Mouse (Mus musculus) megakaryocyte-erythroid progenitor cell, adult 5-6 weeks (primary cell): ENCODE measurements around the gene Zfp82. TPM values are rescaled to one million over a fixed set of nuclear protein-coding genes. Genes with fewer than 3 reads are reported as not detected.

Experiments used
- total RNA-seq, 2 experiments: library from RNA; stranded (forward) in 1 of 2; stranded (reverse) in 1 of 2; fragments of 200-1000, 215-1000 nt in 1 of 2; fragments of >200 nt in 1 of 2; fragmentation: Nextera tagmentation in 1 of 2; gene quantifications; 2 replicates each; pipeline ENCODE4 v1.2.3; 2014 to 2017

Gene Zfp82
- total RNA-seq, 2 experiments from 2014 or later, result 4.5 to 6.8 TPM

Other genes with a start within 250 kb of the Zfp82 start
- 4.6 TPM in 2 replicates for gene Zfp940, start 219.2 kb downstream of the Zfp82 start, total RNA-seq (2014; fragmentation: Nextera tagmentation)
- 8.2 and 10.7 TPM in 2 replicates for gene Zfp940, start 219.2 kb downstream of the Zfp82 start, total RNA-seq (2017)
- gene Zfp420, start 212.9 kb downstream of the Zfp82 start, total RNA-seq (2014; fragmentation: Nextera tagmentation), result 3.2 and 5.3 TPM in 2 replicates
- 2.6 and 3.5 TPM in 2 replicates for gene Zfp420, start 212.9 kb downstream of the Zfp82 start, total RNA-seq (2017)
- 7.2 and 8.0 TPM in 2 replicates for gene Zfp27, start 166.3 kb downstream of the Zfp82 start, total RNA-seq (2014; fragmentation: Nextera tagmentation)
- 8.3 and 11.1 TPM in 2 replicates for gene Zfp27, start 166.3 kb downstream of the Zfp82 start, total RNA-seq (2017)
- gene Zfp383, start 164.7 kb downstream of the Zfp82 start, total RNA-seq (2014; fragmentation: Nextera tagmentation), result 0.12 and 0.74 TPM in 2 replicates
- 1.5 and 2.4 TPM in 2 replicates for gene Zfp383, start 164.7 kb downstream of the Zfp82 start, total RNA-seq (2017)
- 9.1 and 10.6 TPM in 2 replicates for gene Zfp74, start 118.8 kb downstream of the Zfp82 start, total RNA-seq (2014; fragmentation: Nextera tagmentation)
- 8.4 and 9.2 TPM in 2 replicates for gene Zfp74, start 118.8 kb downstream of the Zfp82 start, total RNA-seq (2017)
- gene Zfp568, start 88.9 kb downstream of the Zfp82 start, total RNA-seq (2014; fragmentation: Nextera tagmentation), result 9.0 and 16.5 TPM in 2 replicates
- 25.7 and 26.1 TPM in 2 replicates for gene Zfp568, start 88.9 kb downstream of the Zfp82 start, total RNA-seq (2017)
- gene Zfp14, start 21.5 kb downstream of the Zfp82 start, total RNA-seq (2014; fragmentation: Nextera tagmentation), result 0.74 and 1.3 TPM in 2 replicates
- gene Zfp14, start 21.5 kb downstream of the Zfp82 start, total RNA-seq (2017), result 1.1 and 5.8 TPM in 2 replicates
- gene Gm26920, start 17.5 kb upstream of the Zfp82 start, total RNA-seq (2014; fragmentation: Nextera tagmentation), result 0.79 TPM in 1 of 2 replicates, not detected in the other
- gene Gm26920, start 17.5 kb upstream of the Zfp82 start, total RNA-seq (2017), result not detected in 2 replicates
- gene Zfp566, start 17.6 kb upstream of the Zfp82 start, total RNA-seq (2014; fragmentation: Nextera tagmentation), result 7.1 and 16.8 TPM in 2 replicates
- gene Zfp566, start 17.6 kb upstream of the Zfp82 start, total RNA-seq (2017), result 5.0 TPM in 2 replicates
- 10.5 and 20.6 TPM in 2 replicates for gene Zfp260, start 21.9 kb upstream of the Zfp82 start, total RNA-seq (2014; fragmentation: Nextera tagmentation)
- 14.0 and 20.1 TPM in 2 replicates for gene Zfp260, start 21.9 kb upstream of the Zfp82 start, total RNA-seq (2017)
- 2.5 and 2.8 TPM in 2 replicates for gene Zfp382, start 49.0 kb upstream of the Zfp82 start, total RNA-seq (2014; fragmentation: Nextera tagmentation)
- gene Zfp382, start 49.0 kb upstream of the Zfp82 start, total RNA-seq (2017), result 1.6 and 2.4 TPM in 2 replicates
- 35.9 and 48.9 TPM in 2 replicates for gene Zfp146, start 96.8 kb upstream of the Zfp82 start, total RNA-seq (2014; fragmentation: Nextera tagmentation)
- gene Zfp146, start 96.8 kb upstream of the Zfp82 start, total RNA-seq (2017), result 103 and 108 TPM in 2 replicates
- gene Cox7a1, start 111.2 kb upstream of the Zfp82 start, total RNA-seq (2014; fragmentation: Nextera tagmentation), result 6.0 TPM in 1 of 2 replicates, not detected in the other
- not detected in 2 replicates for gene Cox7a1, start 111.2 kb upstream of the Zfp82 start, total RNA-seq (2017)
- 148 and 186 TPM in 2 replicates for gene Capns1, start 125.9 kb upstream of the Zfp82 start, total RNA-seq (2014; fragmentation: Nextera tagmentation)
- 123 and 126 TPM in 2 replicates for gene Capns1, start 125.9 kb upstream of the Zfp82 start, total RNA-seq (2017)
- gene Polr2i, start 159.0 kb upstream of the Zfp82 start, total RNA-seq (2014; fragmentation: Nextera tagmentation), result 91.3 and 106 TPM in 2 replicates
- gene Polr2i, start 159.0 kb upstream of the Zfp82 start, total RNA-seq (2017), result 42.0 and 46.5 TPM in 2 replicates
- 86.4 and 117 TPM in 2 replicates for gene Tbcb, start 159.4 kb upstream of the Zfp82 start, total RNA-seq (2014; fragmentation: Nextera tagmentation)
- 26.2 and 49.4 TPM in 2 replicates for gene Tbcb, start 159.4 kb upstream of the Zfp82 start, total RNA-seq (2017)
- not detected in 2 replicates for gene Ovol3, start 162.8 kb upstream of the Zfp82 start, total RNA-seq (2014; fragmentation: Nextera tagmentation)
- gene Ovol3, start 162.8 kb upstream of the Zfp82 start, total RNA-seq (2017), result not detected in 2 replicates
- not detected in 2 replicates for gene Thap8, start 207.2 kb upstream of the Zfp82 start, total RNA-seq (2014; fragmentation: Nextera tagmentation)
- gene Thap8, start 207.2 kb upstream of the Zfp82 start, total RNA-seq (2017), result 1.6 TPM in 1 of 2 replicates, not detected in the other
- 31.0 and 31.8 TPM in 2 replicates for gene Wdr62, start 207.5 kb upstream of the Zfp82 start, total RNA-seq (2014; fragmentation: Nextera tagmentation)
- 5.1 and 5.5 TPM in 2 replicates for gene Wdr62, start 207.5 kb upstream of the Zfp82 start, total RNA-seq (2017)
- gene Clip3, start 218.8 kb upstream of the Zfp82 start, total RNA-seq (2014; fragmentation: Nextera tagmentation), result not detected in 2 replicates
- gene Clip3, start 218.8 kb upstream of the Zfp82 start, total RNA-seq (2017), result not detected in 2 replicates
- 12.7 and 35.5 TPM in 2 replicates for gene Alkbh6, start 235.8 kb upstream of the Zfp82 start, total RNA-seq (2014; fragmentation: Nextera tagmentation)
- gene Alkbh6, start 235.8 kb upstream of the Zfp82 start, total RNA-seq (2017), result 26.5 and 28.8 TPM in 2 replicates
- gene Syne4, start 241.9 kb upstream of the Zfp82 start, total RNA-seq (2014; fragmentation: Nextera tagmentation), result 2.9 TPM in 1 of 2 replicates, not detected in the other
- not detected in 2 replicates for gene Syne4, start 241.9 kb upstream of the Zfp82 start, total RNA-seq (2017)
- not detected in 2 replicates for gene E130208F15Rik, start 248.8 kb upstream of the Zfp82 start, total RNA-seq (2014; fragmentation: Nextera tagmentation)
- gene E130208F15Rik, start 248.8 kb upstream of the Zfp82 start, total RNA-seq (2017), result 3.4 TPM in 1 of 2 replicates, not detected in the other